Mouse (Mus musculus) embryonic stem cell, embryonic (primary cell): ENCODE data around the gene Il15ra.
"Not testable (repeated sequence)": the region's sequence is repeated elsewhere in the genome, so short reads cannot be mapped to it uniquely, and the experiment has no call there.

Experiments
- CTCF ChIA-PET, 4 experiments: fragments of 300-600 bp in 2 of 4; fragments of 350-600 bp in 2 of 4; sonication (Branson Sonifier 250); formaldehyde crosslinking; loops; one replicate each; lab custom pipeline; 2022; ENCODE audit warnings: inconsistent platforms in 2 of 4; lab: Charles Lee
- POLR2A ChIA-PET, 4 experiments: fragments of 300-600 bp in 2 of 4; fragments of 350-600 bp in 2 of 4; sonication (Branson Sonifier 250); formaldehyde crosslinking; loops; one replicate each; lab custom pipeline; 2022; ENCODE audit warnings: antibody characterized with exemption in 4 of 4, inconsistent platforms in 1 of 4; lab: Charles Lee

Il15ra gene

GRCm38 (mm10) chr2:11694104-11694503 lies 11.0 kb upstream of the Il15ra start:
- ChIA-PET POLR2A (interaction anchor here in 1 of 4 experiments (0.7 kb wide), 1 partner anchor 57 kb away, joined by 3 read pairs; no protein-coding TSS in a partner anchor), CTCF (interaction anchor here (0.5 to 3.0 kb wide), 5 partner anchors 22 to 83 kb away, joined by 3 to 14 read pairs (median 5); partner anchors contain the start of genes Ankrd16 (in 1 of the 4) and Fbh1 (in 1 of the 4))

- POLR2A ChIA-PET, result no interaction called here
- CTCF ChIA-PET, result interaction anchor here in 2 of 4 experiments (0.6 to 1.2 kb wide), 2 partner anchors 8 to 70 kb away, joined by 3 read pairs; no protein-coding TSS in a partner anchor
Observed at GRCm38 (mm10) chr2:11695867-11696266, 9.2 kb upstream of the Il15ra start.

- ChIA-PET POLR2A (interaction anchor here in 2 of 4 experiments (0.7 to 0.8 kb wide), 3 partner anchors 63 to 79 kb away, joined by 3 read pairs; partner anchors contain the start of genes Ankrd16 (in 1 of the 2) and Fbh1 (in 1 of the 2)), CTCF (interaction anchor here in 2 of 4 experiments (1.4 to 2.5 kb wide), 4 partner anchors 12 to 93 kb away, joined by 3 to 10 read pairs (median 8); no protein-coding TSS in a partner anchor)
Observed at GRCm38 (mm10) chr2:11698994-11699393, 6.1 kb upstream of the Il15ra start.

- ChIA-PET CTCF (interaction anchor here in 3 of 4 experiments (0.7 to 2.5 kb wide), 4 partner anchors 12 to 274 kb away, joined by 3 to 9 read pairs (median 6); no protein-coding TSS in a partner anchor), POLR2A (interaction anchor here in 2 of 4 experiments (0.6 to 0.7 kb wide), 2 partner anchors 77 to 1873 kb away, joined by 3 to 4 read pairs; partner anchors contain the start of genes Ankrd16 (in 1 of the 2) and Fbh1 (in 1 of the 2))
Observed at GRCm38 (mm10) chr2:11699905-11700304, 5.2 kb upstream of the Il15ra start.

- ChIA-PET POLR2A (no interaction called here), CTCF (interaction anchor here in 2 of 4 experiments (0.5 to 0.7 kb wide), 2 partner anchors 42 to 231 kb away, joined by 3 to 6 read pairs; no protein-coding TSS in a partner anchor)
Observed at GRCm38 (mm10) chr2:11706030-11706745, 1.1 kb downstream of the Il15ra start.

- CTCF ChIA-PET, result interaction anchor here in 1 of 4 experiments (0.6 kb wide), 2 partner anchors 138 to 345 kb away, joined by 5 read pairs; no protein-coding TSS in a partner anchor
- POLR2A ChIA-PET, result no interaction called here
Observed at GRCm38 (mm10) chr2:11706746-11707065, 1.6 kb downstream of the Il15ra start.

GRCm38 (mm10) chr2:11708538-11708937 lies 3.4 kb downstream of the Il15ra start:
- POLR2A ChIA-PET, result no interaction called here
- CTCF ChIA-PET, result no interaction called here

- CTCF ChIA-PET, result interaction anchor here (0.5 to 2.1 kb wide), 7 partner anchors 13 to 107 kb away, joined by 3 to 13 read pairs (median 4); no protein-coding TSS in a partner anchor
- POLR2A ChIA-PET, result not testable (repeated sequence)
Observed at GRCm38 (mm10) chr2:11710101-11710500, 5.0 kb downstream of the Il15ra start.

GRCm38 (mm10) chr2:11712483-11712990 lies 7.4 kb downstream of the Il15ra start:
- CTCF ChIA-PET, result interaction anchor here in 3 of 4 experiments (0.5 to 1.6 kb wide), 3 partner anchors 25 to 65 kb away, joined by 3 to 4 read pairs (median 4); partner anchors contain the start of genes Ankrd16 (in 1 of the 3) and Fbh1 (in 1 of the 3)
- POLR2A ChIA-PET, result interaction anchor here in 2 of 4 experiments (0.6 to 0.7 kb wide), 2 partner anchors 65 to 108 kb away, joined by 3 read pairs; partner anchors contain the start of gene Ankrd16 (in 1 of the 2)

- POLR2A ChIA-PET, result no interaction called here
- CTCF ChIA-PET, result interaction anchor here in 1 of 4 experiments (1.6 kb wide), 1 partner anchor 49 kb away, joined by 4 read pairs; no protein-coding TSS in a partner anchor
Observed at GRCm38 (mm10) chr2:11713021-11713420, 7.9 kb downstream of the Il15ra start.

GRCm38 (mm10) chr2:11714535-11714934 lies 9.4 kb downstream of the Il15ra start:
- CTCF ChIA-PET, result interaction anchor here in 2 of 4 experiments (1.5 kb wide), 2 partner anchors 27 to 51 kb away, joined by 4 to 5 read pairs; no protein-coding TSS in a partner anchor
- POLR2A ChIA-PET, result interaction anchor here in 1 of 4 experiments (1.6 kb wide), 1 partner anchor 11 kb away, joined by 4 read pairs; no protein-coding TSS in a partner anchor

- ChIA-PET CTCF (no interaction called here), POLR2A (no interaction called here)
Observed at GRCm38 (mm10) chr2:11718573-11718972, 13.5 kb downstream of the Il15ra start.

- POLR2A ChIA-PET, result interaction anchor here in 1 of 4 experiments (1.4 kb wide), 1 partner anchor 55 kb away, joined by 4 read pairs; the partner anchor contains the start of genes Ankrd16 and Fbh1
- CTCF ChIA-PET, result interaction anchor here in 1 of 4 experiments (1.1 kb wide), 1 partner anchor 59 kb away, joined by 4 read pairs; no protein-coding TSS in a partner anchor
Observed at GRCm38 (mm10) chr2:11722564-11722963, 17.5 kb downstream of the Il15ra start.

GRCm38 (mm10) chr2:11727574-11727973 lies 22.5 kb downstream of the Il15ra start:
- POLR2A ChIA-PET, result no interaction called here
- CTCF ChIA-PET, result no interaction called here

GRCm38 (mm10) chr2:11729091-11729490 lies 24.0 kb downstream of the Il15ra start:
- CTCF ChIA-PET, result interaction anchor here in 2 of 4 experiments (0.6 to 0.9 kb wide), 2 partner anchors 41 to 57 kb away, joined by 3 read pairs; no protein-coding TSS in a partner anchor
- POLR2A ChIA-PET, result no interaction called here

- POLR2A ChIA-PET, result no interaction called here
Observed at GRCm38 (mm10) chr2:11732978-11733377, 27.9 kb downstream of the Il15ra start.

GRCm38 (mm10) chr2:11735853-11736252 lies 30.8 kb downstream of the Il15ra start:
- CTCF ChIA-PET, result no interaction called here
- POLR2A ChIA-PET, result no interaction called here

More at GRCm38 (mm10) chr2:11732978-11733377, 27.9 kb downstream of the Il15ra start:
- CTCF ChIA-PET, result no interaction called here

GRCm38 (mm10) chr2:11738794-11739193 lies 33.7 kb downstream of the Il15ra start:
- POLR2A ChIA-PET, result interaction anchor here in 1 of 4 experiments (3.0 kb wide), 1 partner anchor 39 kb away, joined by 9 read pairs; the partner anchor contains the start of genes Ankrd16 and Fbh1

More at GRCm38 (mm10) chr2:11738794-11739193, 33.7 kb downstream of the Il15ra start:
- CTCF ChIA-PET, result interaction anchor here in 1 of 4 experiments (1.2 kb wide), 1 partner anchor 136 kb away, joined by 3 read pairs; no protein-coding TSS in a partner anchor
